Mouse (Mus musculus) urinary bladder, adult 18-20 months (tissue): ENCODE results near the gene Tapbp.

Experiments used
- DNase-seq, 2 experiments: peaks; one replicate each; pipeline ENCODE4 v3.0.0; 2022; ENCODE audit warnings: low spot score in 2 of 2, mixed read lengths in 2 of 2

Tapbp gene

GRCm38 (mm10) chr17:33965082-33965845 lies 49.6 kb downstream of the Tapbp start:
- DNase-seq, result no peak

GRCm38 (mm10) chr17:33965846-33966550 lies 50.3 kb downstream of the Tapbp start:
- no peak for DNase-seq

- DNase-seq, result peak; percentile 55 to 72
Measured at GRCm38 (mm10) chr17:33968489-33968888, 52.8 kb downstream of the Tapbp start.

- no peak for DNase-seq
Measured at GRCm38 (mm10) chr17:33968927-33969326, 53.2 kb downstream of the Tapbp start.

DNA sequence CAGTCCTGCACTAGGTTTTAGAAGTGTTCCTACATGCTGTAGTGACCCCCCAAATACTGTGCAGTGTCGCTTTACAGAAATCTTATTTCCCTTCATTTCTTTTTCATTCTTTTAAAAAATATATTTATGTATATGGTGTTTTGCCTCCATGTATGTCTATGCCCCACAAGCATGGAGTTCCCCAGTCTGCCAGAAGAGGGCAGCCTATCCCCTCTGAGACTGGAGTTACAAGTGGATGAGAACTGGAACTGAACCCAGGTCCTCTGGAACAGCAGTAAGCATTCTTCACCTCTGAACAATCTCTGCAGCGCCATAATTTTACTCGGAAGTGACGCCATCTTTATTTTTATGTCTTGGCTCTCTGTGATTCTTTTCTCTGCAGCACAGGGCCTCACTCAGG lies 53.7 kb downstream of the Tapbp start:
- DNase-seq, result no peak

GRCm38 (mm10) chr17:33972691-33973090 lies 57.0 kb downstream of the Tapbp start:
- no peak for DNase-seq

DNA sequence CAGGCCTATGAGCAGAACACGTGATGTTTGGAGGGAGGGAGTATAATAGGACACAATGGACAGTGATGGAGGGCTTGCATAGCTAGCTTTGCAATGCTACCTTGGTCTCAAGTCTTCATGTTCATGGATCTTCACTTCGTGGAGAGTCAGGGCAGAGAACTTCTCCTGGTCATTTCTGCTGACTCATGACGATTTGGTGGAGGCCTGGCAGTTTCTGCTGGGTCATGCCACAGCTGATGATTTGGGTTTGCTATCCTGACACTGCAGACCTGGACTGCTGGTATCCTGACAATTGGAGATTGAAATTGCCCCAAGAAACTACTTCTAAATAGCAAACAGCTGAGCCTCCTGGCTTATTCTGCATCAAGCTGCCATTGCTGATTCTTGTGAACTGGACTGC lies 57.9 kb downstream of the Tapbp start:
- DNase-seq, result no peak

GRCm38 (mm10) chr17:33977861-33978557 lies 62.3 kb downstream of the Tapbp start:
- no peak for DNase-seq

- peak; percentile 67 to 80 for DNase-seq
Measured at GRCm38 (mm10) chr17:33978631-33979031, 62.9 kb downstream of the Tapbp start.
